Mouse (Mus musculus) mature B cell (primary cell): Measurements from ENCODE around the gene Mmadhc.

Experiments
- in situ Hi-C: fragments of 300-500 bp; cut with MboI; formaldehyde crosslinking; loops from 2 replicates; pipeline ENCODE4 v1.14.3; 2019

Gene Mmadhc

GRCm38 (mm10) chr2:50267046-50267445, 29.6 kb downstream of the Mmadhc start:
- in situ Hi-C loops: no loop called here

- in situ Hi-C loops: no loop called here
Measured at GRCm38 (mm10) chr2:50265215-50265785, 31.3 kb downstream of the Mmadhc start.

GRCm38 (mm10) chr2:50264059-50264458, 32.5 kb downstream of the Mmadhc start:
- in situ Hi-C loops: no loop called here

GRCm38 (mm10) chr2:50254955-50255354, 41.6 kb downstream of the Mmadhc start:
- in situ Hi-C loops: no loop called here

GRCm38 (mm10) chr2:50248551-50248950, 48.0 kb downstream of the Mmadhc start:
- in situ Hi-C loops: no loop called here

- in situ Hi-C loops: no loop called here
Measured at GRCm38 (mm10) chr2:50233491-50233890, 63.1 kb downstream of the Mmadhc start.
